ENCODE assay signal across 9 mouse cellular contexts in genomic region chr2:132102505-132103130, GRCm38 (mm10). TPM values are rescaled to one million over a fixed set of nuclear protein-coding genes. Genes with fewer than 3 reads are reported as not detected.
A peak's percentile ranks its signal among the peaks of the same experiment; 100 is the strongest.
DNase-seq lines count a peak whose midpoint lies in the region; ATAC-seq and TF ChIP-seq lines count a peak whose summit lies in the region.
"Had no signal": no experiment of that assay in that cellular context is flagged by ENCODE, and none has a peak within 500 bp of the region (broad histone marks: within the 10 kb centered on the region; RNA-seq: fewer than 3 reads in every experiment).

No protein-coding gene starts in this region.

- no peak for TF ChIP-seq POLR2A in cortical plate, adult 2 months (IDR thresholded peaks at IDR 0.05; ENCODE audit: extremely low read depth, insufficient read depth, low read length)

- H3K27me3 ChIP-seq in limb, embryonic 11.5 days (ENCODE audit: control insufficient read depth, insufficient read depth, low read length) = no peaks in the 10 kb centered on the region
- H3K27me3 ChIP-seq in hindbrain, embryonic 13.5 days = no peaks in the 10 kb centered on the region
- H3K27me3 ChIP-seq in forebrain, postnatal 0 days (ENCODE audit: insufficient read depth, low read length) = no peaks in the 10 kb centered on the region

- no peak overlapping the region for H3K9ac ChIP-seq in limb, embryonic 11.5 days (ENCODE audit: low read length)
- H3K9ac ChIP-seq in hindbrain, embryonic 13.5 days = no peak overlapping the region
- H3K9ac ChIP-seq in forebrain, postnatal 0 days = no peak overlapping the region

- WGBS in limb, embryonic 11.5 days = 74% methylated on average over 10 of the region's 10 CpGs
- 79% methylated on average over 10 of the region's 10 CpGs for WGBS in hindbrain, embryonic 13.5 days
- 72% methylated on average over 10 of the region's 10 CpGs for WGBS in forebrain, postnatal 0 days

- no peak overlapping the region for H3K4me2 ChIP-seq in limb, embryonic 11.5 days (ENCODE audit: low read depth, severe bottlenecking)
- no peak overlapping the region for H3K4me2 ChIP-seq in hindbrain, embryonic 13.5 days
- H3K4me2 ChIP-seq in forebrain, postnatal 0 days (ENCODE audit: low read depth) = no peak overlapping the region

- no peak overlapping the region; the same call in 1 of the 2 replicates for H3K27ac ChIP-seq in layer of hippocampus, adult 2 months
- H3K27ac ChIP-seq in cortical plate, adult 2 months (ENCODE audit: insufficient read depth, low read length) = peak overlapping the region; percentile 16; the same call in 1 of the 2 replicates
- H3K27ac ChIP-seq in limb, embryonic 11.5 days (replicated peaks; ENCODE audit: low read depth, low read length) = no peak overlapping the region
- no peak overlapping the region for H3K27ac ChIP-seq in hindbrain, embryonic 13.5 days
- no peak overlapping the region for H3K27ac ChIP-seq in forebrain, postnatal 0 days (ENCODE audit: low read depth, low read length)

- no peak for TF ChIP-seq CTCF in layer of hippocampus, adult 2 months (conservative IDR thresholded peaks at IDR 0.05)
- no peak for TF ChIP-seq CTCF in cortical plate, adult 2 months (IDR thresholded peaks at IDR 0.05; ENCODE audit: extremely low read depth, insufficient read depth, low read length)
- no peak for TF ChIP-seq CTCF in forebrain, postnatal 0 days (IDR thresholded peaks at IDR 0.05; ENCODE audit: low read depth)

- H3K4me1 ChIP-seq in cortical plate, adult 2 months (ENCODE audit: control insufficient read depth, insufficient read depth, low read length) = peaks cover 8% of the 10 kb centered on the region
- peaks cover 4% of the 10 kb centered on the region for H3K4me1 ChIP-seq in limb, embryonic 11.5 days (ENCODE audit: control insufficient read depth, insufficient read depth, low read length)
- H3K4me1 ChIP-seq in hindbrain, embryonic 13.5 days (replicated peaks) = peaks cover 29% of the 10 kb centered on the region
- no peaks in the 10 kb centered on the region for H3K4me1 ChIP-seq in forebrain, postnatal 0 days (ENCODE audit: insufficient read depth)

- no peaks in the 10 kb centered on the region for H3K9me3 ChIP-seq in limb, embryonic 11.5 days (ENCODE audit: control insufficient read depth, low read length)
- no peaks in the 10 kb centered on the region for H3K9me3 ChIP-seq in hindbrain, embryonic 13.5 days
- no peaks in the 10 kb centered on the region for H3K9me3 ChIP-seq in forebrain, postnatal 0 days (ENCODE audit: low read length)

- H3K36me3 ChIP-seq in limb, embryonic 11.5 days (ENCODE audit: control insufficient read depth, insufficient read depth, low read length) = no peaks in the 10 kb centered on the region
- peaks cover 28% of the 10 kb centered on the region for H3K36me3 ChIP-seq in hindbrain, embryonic 13.5 days
- H3K36me3 ChIP-seq in forebrain, postnatal 0 days (ENCODE audit: insufficient read depth) = peaks cover 24% of the 10 kb centered on the region

- H3K4me3 ChIP-seq in layer of hippocampus, adult 2 months = no peak overlapping the region
- H3K4me3 ChIP-seq in cortical plate, adult 2 months (ENCODE audit: insufficient read depth, low read length) = no peak overlapping the region
- no peak overlapping the region for H3K4me3 ChIP-seq in limb, embryonic 11.5 days (ENCODE audit: low read depth, low read length)
- no peak overlapping the region for H3K4me3 ChIP-seq in hindbrain, embryonic 13.5 days
- no peak overlapping the region for H3K4me3 ChIP-seq in forebrain, postnatal 0 days (ENCODE audit: low read depth, low read length)

- DNase-seq in layer of hippocampus, adult 11-12 months (ENCODE audit: low spot score) = peak; percentile 23
- DNase-seq in layer of hippocampus, adult 2 months (ENCODE audit: low spot score in 2 of 2) = no peak
- DNase-seq in limb, embryonic 11.5 days (ENCODE audit: low spot score) = peak; percentile 27
- DNase-seq in naive thymus-derived CD4-positive, alpha-beta T cell, adult 2 months (ENCODE audit: low read depth) = peak; percentile 69
- no peak for DNase-seq in forebrain, postnatal 0 days
- DNase-seq in right cerebral cortex, adult 18-20 months = no peak
- DNase-seq: midbrain, embryonic 14.5 days had no signal

- no peak for ATAC-seq in limb, embryonic 11.5 days (ENCODE audit: insufficient number of reproducible peaks, low FRiP score, low TSS enrichment, low read depth)
- no peak for ATAC-seq in hindbrain, embryonic 13.5 days (ENCODE audit: low FRiP score)
- ATAC-seq in forebrain, postnatal 0 days = no peak

RNA-seq across cellular contexts. Expression of gene Slc23a2, which starts 42.3 kb away (rescaled TPM):
- total RNA-seq in layer of hippocampus, adult 2 months (2021) = 10 to 100 TPM; 93.1 to 96.0 TPM
- polyA plus RNA-seq in cortical plate, adult 2 months (2012; rRNA removed) = 109 and 111 TPM in 2 replicates
- polyA plus RNA-seq in limb, embryonic 11.5 days (2014; fragmentation: Nextera tagmentation; extraction: Ambion mirVana) = 9.7 and 12.0 TPM in 2 replicates
- 25.5 and 25.9 TPM in 2 replicates for polyA plus RNA-seq in hindbrain, embryonic 13.5 days (2015; fragmentation: Nextera tagmentation; extraction: Ambion mirVana)
- total RNA-seq in forebrain, postnatal 0 days (2014; rRNA removed) = 49.2 and 57.2 TPM in 2 replicates
- 29.0 and 36.2 TPM in 2 replicates for polyA plus RNA-seq in forebrain, postnatal 0 days (2015; fragmentation: Nextera tagmentation; extraction: Ambion mirVana)

Comparison
In these comparisons a context has a peak if more than half of its experiments do, and no peak if none do; other contexts are left out.
1. DNase-seq: peak in layer of hippocampus, adult 11-12 months (single experiment), limb, embryonic 11.5 days (single experiment) and naive thymus-derived CD4-positive, alpha-beta T cell, adult 2 months (single experiment); none in layer of hippocampus, adult 2 months (0 of 2), forebrain, postnatal 0 days (single experiment) and right cerebral cortex, adult 18-20 months (single experiment).